Mouse (Mus musculus) spleen, postnatal 4 days (tissue): ENCODE data around the gene Kpna3.
"Not testable (repeated sequence)": the region's sequence is repeated elsewhere in the genome, so short reads cannot be mapped to it uniquely, and the experiment has no call there.

Source experiments
- DNase-seq, 2 experiments: peaks; one replicate each; pipeline ENCODE4 v3.0.0; 2022; ENCODE audit warnings: low spot score in 2 of 2

Kpna3 gene

DNA sequence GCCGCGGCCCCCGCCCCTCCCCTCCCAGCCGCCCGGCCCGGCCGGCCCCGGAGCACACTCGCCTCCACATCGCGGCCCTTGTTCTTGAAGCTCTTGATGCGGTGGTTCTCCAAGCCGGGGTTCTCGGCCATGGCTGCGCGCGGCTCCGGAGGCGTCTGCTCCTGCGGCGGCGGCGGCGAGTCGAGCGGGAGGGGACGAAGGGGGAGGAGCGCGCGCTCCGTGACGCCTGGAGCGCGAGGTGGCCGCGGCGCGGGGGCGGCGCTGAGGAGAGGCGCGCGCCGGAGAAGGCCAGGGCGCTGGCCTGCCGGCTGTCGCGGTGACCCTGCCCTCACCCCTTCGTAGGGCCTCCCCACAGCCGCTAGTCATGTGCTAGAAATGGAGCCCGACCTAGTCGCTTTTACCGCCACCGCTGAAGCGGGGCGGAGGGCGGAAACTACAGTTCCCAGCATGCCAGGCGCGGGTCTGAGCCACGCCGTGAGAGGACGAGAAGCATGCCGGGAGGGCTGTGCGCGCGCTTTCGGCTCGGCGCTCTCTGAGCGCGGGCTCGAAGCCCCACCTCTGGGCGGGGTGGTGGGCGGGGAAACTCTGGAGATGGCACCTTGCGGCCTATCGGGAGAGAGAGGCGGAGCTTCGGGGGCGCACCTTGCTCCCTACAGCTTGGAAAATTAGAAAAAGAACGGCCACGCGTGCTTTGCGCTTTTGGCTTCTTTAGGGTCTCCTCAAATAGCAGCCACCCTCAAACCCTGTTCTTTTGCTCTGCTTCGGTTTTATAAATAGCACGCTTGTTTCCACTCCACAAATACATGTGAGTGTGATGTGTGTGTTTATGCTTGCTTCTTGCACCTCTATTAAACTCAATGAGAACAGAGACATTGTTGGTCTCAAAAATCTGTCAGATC, at the start of gene Kpna3:
Gene Kpna3 (minus strand): TSS at position 214 of the 899 bp plus-strand sequence.
- DNase-seq = peak; percentile 98

- peak in 1 of 2 experiments; percentile 27 for DNase-seq
Measured at GRCm38 (mm10) chr14:61460365-61460764, 20.7 kb upstream of the Kpna3 start.

- no peak for DNase-seq
Measured at GRCm38 (mm10) chr14:61457468-61457867, 17.8 kb upstream of the Kpna3 start.

- DNase-seq = no peak
Measured at GRCm38 (mm10) chr14:61455571-61455970, 15.9 kb upstream of the Kpna3 start.

- no peak for DNase-seq
Measured at GRCm38 (mm10) chr14:61453032-61453431, 13.4 kb upstream of the Kpna3 start.

DNA sequence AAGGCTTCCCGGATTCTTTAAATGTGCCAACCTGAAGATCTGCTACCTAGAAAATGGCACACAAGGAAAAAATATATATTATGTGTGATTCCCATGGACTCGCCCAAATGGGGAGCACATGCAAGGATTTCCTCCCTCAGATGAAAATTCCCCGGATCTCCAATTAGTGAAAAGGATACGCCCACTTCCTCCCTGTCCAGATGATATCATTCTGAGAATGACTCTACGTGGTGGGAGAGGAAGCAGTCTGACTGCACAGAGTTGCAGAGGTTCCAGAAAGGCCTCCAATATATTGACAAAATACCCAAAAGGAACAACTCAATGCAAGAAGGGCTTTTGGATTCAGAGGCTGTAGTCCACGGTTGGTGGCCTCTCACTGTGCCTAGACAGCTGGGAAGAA, 12.8 kb upstream of the Kpna3 start:
- no peak for DNase-seq

DNA sequence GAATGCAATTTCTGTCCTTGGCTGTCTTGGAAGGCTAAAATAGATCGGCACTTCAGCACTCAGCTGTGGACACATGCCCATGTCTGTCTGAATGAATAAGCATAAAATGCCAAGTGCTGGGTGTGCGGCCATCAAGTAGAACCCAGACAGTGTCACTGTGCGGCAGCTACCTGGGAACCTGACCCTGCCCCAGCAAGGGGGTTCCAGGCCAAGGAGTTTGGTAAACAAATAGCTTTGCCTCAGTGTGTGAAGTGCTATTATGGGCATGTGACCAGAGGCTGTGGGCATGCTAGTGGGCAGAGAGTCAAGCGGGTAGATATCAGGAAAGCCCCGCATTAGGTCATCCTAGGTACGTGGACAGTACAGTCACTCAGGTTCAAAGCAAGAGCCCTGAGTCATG, 8.1 kb upstream of the Kpna3 start:
- no peak for DNase-seq

DNA sequence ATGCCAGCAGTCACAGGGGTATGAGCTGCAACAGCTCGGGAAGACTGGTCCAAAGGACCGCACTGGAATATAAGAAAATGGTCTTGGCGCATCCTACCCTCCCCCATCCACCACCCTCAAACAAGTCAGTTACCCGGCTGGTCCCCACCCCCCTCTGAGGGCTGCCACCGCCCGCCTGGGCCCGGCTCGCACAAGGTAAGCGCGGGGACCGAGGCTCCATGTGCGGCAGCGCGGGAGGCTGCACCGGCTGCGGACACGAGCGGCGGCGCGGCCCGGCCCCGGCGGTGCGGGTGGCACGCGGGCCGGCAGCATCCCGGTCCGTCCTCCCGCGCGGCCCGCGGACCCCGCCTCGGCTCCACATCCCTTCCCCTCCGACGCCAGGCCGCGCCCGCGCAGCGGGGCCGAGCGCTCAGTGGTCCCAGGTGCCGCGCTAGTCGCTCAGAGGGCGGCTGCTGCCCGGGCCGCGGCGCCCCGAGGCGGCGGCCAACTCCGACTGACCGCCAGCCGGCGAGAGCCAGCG, 473 bp downstream of the Kpna3 start:
- peak; percentile 61 to 81 for DNase-seq

GRCm38 (mm10) chr14:61438171-61438945, 1.3 kb downstream of the Kpna3 start:
- DNase-seq = no peak

DNA sequence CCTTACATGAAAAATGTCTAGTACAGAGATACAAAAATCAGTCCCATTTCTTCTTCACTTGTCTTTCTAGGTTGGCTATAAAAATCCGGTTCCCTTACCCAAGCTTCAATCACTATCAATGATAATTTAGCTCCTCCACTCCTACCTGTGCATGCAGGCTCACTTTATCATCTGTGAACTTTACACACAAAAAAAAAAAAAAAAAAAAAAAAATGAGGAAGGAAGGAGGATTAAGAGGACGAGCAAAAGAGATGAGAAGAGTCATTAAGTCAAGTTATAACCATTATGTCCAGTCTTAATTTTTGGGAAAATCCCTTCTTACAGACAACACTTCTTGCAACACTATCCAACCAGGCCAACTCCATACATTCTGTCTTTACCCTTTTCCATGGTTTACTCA, 2.8 kb downstream of the Kpna3 start:
- DNase-seq = no peak

DNA sequence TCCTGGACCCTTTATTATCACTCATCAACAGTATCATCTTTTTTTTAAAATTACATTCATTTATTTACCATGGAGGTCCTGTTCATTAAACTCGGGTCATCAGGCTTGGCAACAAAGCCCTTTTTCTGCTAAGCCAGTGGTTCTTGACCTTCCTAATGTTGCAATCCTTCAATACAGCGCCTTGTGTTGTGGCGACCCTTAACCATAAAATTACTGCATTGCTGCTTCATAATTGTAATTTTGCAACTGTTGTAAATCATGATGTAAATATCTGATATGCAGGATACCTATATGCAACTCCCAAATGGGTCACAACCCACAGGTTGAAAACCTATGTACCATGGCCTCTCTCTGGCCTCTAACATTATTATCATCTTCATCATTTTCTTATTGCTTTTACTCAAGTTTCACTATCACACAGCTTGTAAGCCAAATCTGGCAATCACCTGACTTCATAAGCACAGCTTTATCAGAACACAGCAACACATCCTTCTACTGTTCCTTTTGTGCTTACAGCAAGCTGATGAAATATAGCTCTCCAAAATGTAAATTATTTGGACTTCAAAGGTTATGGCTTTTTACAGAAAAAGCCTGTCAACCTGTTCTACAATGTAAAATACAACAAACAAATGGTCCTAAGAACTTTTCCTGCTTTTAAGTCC, 11.4 kb downstream of the Kpna3 start:
- no peak for DNase-seq

DNA sequence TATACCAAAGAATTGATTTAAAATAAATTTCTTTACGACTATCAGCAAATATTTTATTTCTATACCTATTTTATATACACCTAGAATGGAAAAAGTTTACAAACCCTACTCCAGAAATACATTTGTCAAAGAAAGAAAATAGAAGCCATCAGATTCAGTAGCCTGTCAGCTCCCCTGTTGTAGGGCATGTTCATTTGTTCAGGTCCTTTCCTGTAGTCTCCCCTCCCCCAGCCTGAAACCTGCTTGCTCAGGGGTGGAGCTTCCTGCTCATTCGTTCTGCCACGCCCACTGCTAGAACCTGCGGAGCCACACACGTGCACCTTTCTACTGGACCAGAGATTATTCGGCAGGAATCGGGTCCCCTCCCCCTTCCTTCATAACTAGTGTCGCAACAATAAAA, 12.6 kb downstream of the Kpna3 start:
- DNase-seq = not testable (repeated sequence)

DNA sequence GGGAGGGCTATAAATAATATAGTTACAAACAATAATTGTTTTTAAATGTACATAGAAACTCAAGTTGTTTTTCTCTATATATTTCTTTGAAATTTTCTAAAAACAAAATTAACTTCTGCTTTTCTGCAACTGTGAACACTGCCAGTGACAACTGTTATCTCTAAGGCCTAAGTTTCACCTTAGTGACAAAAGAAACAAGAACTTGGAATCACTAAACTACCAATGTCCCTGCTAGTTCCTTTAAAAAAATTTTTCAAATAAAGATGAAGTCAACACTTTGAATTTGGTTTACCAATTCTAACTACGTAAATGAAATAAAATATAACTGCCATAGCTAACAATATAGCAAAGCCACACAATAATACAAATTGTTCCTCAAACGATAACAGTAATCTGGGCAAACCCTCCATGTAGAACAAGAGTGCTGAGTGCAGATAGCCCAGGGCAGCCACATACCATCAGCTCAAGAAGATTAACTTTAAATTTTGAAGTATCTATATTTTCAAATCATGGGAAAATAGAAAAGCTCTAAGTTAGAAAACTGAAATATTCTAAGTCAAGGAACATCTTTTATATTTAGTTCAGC, 14.5 kb downstream of the Kpna3 start:
- DNase-seq = no peak

- no peak for DNase-seq
Measured at GRCm38 (mm10) chr14:61415719-61416118, 24.0 kb downstream of the Kpna3 start.

DNA sequence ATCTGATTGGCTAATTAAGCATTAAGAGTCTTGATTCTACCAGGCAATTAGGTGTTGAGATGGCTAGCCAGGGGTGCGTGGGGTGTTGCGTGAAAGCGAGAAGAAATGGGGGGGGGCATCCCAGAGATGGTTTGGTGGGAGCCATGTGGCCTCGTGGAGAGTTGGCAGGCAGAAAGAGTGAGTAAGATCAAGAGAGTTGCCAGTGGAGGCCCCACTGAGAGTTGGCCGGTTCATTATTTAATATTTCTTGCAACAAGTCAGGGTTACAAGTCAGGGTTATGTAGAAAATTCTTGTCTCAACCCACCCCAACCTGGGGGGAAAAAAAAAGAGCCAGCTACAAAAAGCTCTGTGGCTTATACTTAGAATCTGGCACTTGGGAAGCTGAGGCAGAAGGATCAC, 24.4 kb downstream of the Kpna3 start:
- no peak for DNase-seq

GRCm38 (mm10) chr14:61414808-61415207, 24.9 kb downstream of the Kpna3 start:
- DNase-seq = no peak

GRCm38 (mm10) chr14:61414199-61414598, 25.5 kb downstream of the Kpna3 start:
- no peak for DNase-seq

- DNase-seq = no peak
Measured at GRCm38 (mm10) chr14:61413686-61414085, 26.0 kb downstream of the Kpna3 start.

GRCm38 (mm10) chr14:61410020-61410419, 29.7 kb downstream of the Kpna3 start:
- no peak for DNase-seq

DNA sequence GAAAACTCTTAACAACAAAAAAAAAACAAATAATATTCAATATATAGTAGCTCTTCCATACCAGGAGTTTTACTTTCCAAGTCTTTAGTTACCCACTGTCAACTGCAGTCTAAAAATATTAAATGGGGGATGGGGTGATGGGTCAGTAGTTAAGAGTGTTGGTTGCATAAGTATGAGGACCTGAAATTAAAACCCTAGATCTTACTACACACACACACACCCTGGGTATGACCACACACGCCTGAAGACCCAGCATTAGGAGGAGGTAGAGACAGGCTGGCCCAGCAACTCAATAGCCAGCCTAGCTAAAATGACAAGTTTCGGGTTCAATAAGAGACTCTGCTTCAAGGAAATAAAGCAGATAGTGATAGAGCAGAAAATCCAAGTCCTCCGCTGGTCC, 32.6 kb downstream of the Kpna3 start:
- DNase-seq = no peak

DNA sequence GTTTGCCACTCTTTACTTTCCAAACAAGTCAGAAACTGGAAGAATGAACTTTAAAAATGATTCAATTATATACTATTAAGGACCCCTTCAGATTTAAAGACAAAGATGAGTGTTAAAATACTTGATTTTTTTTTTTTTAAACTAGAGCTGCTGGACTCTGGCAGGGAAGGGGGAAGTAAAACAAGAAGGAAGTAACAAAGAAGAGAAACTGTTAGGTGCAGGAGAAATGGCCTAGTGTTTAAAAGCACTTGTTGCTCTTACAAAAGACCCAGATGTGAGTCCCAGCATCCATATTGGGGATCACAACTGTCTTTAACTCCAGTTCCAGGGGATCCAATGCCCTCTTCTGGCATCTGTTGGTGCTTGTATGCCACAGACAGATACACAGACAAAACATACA, 33.9 kb downstream of the Kpna3 start:
- DNase-seq = no peak

DNA sequence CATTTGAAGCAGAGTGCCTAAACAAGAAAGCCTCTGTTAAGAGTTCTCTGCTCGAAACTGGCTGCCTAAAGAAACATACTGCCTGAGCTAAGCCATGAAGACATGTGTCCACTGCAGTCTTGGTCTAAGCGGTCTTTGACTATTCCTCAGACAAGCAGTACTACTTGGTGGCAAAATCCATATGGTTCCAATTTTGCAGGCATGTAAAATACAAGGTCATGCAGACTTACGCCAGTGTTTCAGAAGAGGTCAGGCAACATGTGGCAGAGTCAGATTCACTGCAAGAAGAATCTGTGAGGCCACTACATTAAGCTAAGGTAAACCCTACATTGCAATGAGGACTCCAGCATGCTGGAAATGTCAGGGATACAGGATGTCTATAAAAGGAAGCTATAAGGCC, 34.7 kb downstream of the Kpna3 start:
- no peak for DNase-seq
